Mouse (Mus musculus) intestine, embryonic 15.5 days (tissue): ENCODE data around the gene Smarcb1. TPM values are rescaled to one million over a fixed set of nuclear protein-coding genes. Genes with fewer than 3 reads are reported as not detected.

Experiments
- ATAC-seq: fragments of 200-750 bp; cut with Nextera tagmentation; 2 replicates; pipeline ENCODE4 v1.8.0; 2017; ENCODE audit warnings: moderate TSS enrichment, moderate library complexity
- H3K27ac ChIP-seq: fragments of 300-500 bp; sonication (generic); 2 replicates; pipeline ENCODE4 v1.5.1; 2015; ENCODE audit warnings: mild to moderate bottlenecking, inconsistent platforms
- H3K27me3 ChIP-seq: fragments of 300-500 bp; sonication (generic); replicated peaks from 2 replicates; pipeline ENCODE4 v1.6.1; 2015; ENCODE audit warnings: inconsistent platforms
- H3K36me3 ChIP-seq: fragments of 300-500 bp; sonication (generic); 2 replicates; pipeline ENCODE4 v1.6.1; 2015; ENCODE audit warnings: inconsistent platforms
- H3K4me1 ChIP-seq: fragments of 300-500 bp; sonication (generic); replicated peaks from 2 replicates; pipeline ENCODE4 v1.6.1; 2015; ENCODE audit warnings: inconsistent platforms
- H3K4me2 ChIP-seq: fragments of 300-500 bp; sonication (generic); replicated peaks from 2 replicates; pipeline ENCODE4 v1.6.1; 2015; ENCODE audit warnings: mild to moderate bottlenecking, inconsistent platforms
- H3K4me3 ChIP-seq: fragments of 300-500 bp; sonication (generic); replicated peaks from 2 replicates; pipeline ENCODE4 v1.5.1; 2015; ENCODE audit warnings: inconsistent platforms
- H3K9ac ChIP-seq: fragments of 300-500 bp; sonication (generic); 2 replicates; pipeline ENCODE4 v1.6.1; 2015; ENCODE audit warnings: inconsistent platforms
- H3K9me3 ChIP-seq: fragments of 300-500 bp; sonication (generic); 2 replicates; pipeline ENCODE4 v1.6.1; 2016; ENCODE audit warnings: inconsistent platforms
- WGBS: fragments of 180-500 bp; shearing (Covaris S2); methylation state at CpG from one replicate; pipeline ENCODE4 v1.1.7; 2015; 5-methylcytosine and 5-hydroxymethylcytosine counted together
- polyA plus RNA-seq: library from polyadenylated mRNA; unstranded; fragments of >200 nt; fragmentation: Nextera tagmentation; extraction: Ambion mirVana; gene quantifications from 2 replicates; pipeline ENCODE4 v1.2.1, GENCODE M21; 2015

Smarcb1 gene
- polyA plus RNA-seq, 1 experiment from 2014 or later = 171 TPM

GRCm38 (mm10) chr10:75859107-75859746 is 62.2 kb downstream of the Smarcb1 start:
- H3K4me1 ChIP-seq = peaks cover 17% of the 10 kb centered on the region
- H3K27me3 ChIP-seq = no peaks in the 10 kb centered on the region
- 2% methylated on average over 27 of the region's 27 CpGs for WGBS
- H3K4me2 ChIP-seq = peak overlapping the region; percentile 72
- ATAC-seq = peak; percentile 58
- peak overlapping the region; percentile 88 for H3K9ac ChIP-seq
- no peaks in the 10 kb centered on the region for H3K9me3 ChIP-seq
- H3K27ac ChIP-seq = peak overlapping the region; percentile 95; the same call in 1 of the 2 replicates
- H3K36me3 ChIP-seq = peaks cover 8% of the 10 kb centered on the region
- peak overlapping the region; percentile 87 for H3K4me3 ChIP-seq

DNA sequence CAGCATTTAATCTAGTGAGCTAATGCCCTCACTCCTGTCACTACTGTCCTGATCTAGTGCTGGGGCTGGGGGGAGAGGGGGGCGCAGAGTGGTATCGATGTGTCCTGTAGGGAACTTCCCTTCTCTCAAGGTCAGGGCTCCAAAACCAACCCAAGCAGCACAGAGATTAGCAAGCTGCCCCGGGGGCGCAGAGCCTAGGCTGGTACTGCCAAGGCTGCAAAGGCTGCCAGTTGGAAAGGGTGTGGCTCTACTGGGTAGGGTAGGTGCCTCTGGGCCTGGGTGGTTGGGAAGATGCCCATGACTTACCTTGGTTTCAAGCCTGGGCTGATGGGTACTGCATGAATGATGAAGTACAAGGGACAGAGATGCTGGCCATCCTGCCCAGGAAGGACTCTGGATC is 63.8 kb downstream of the Smarcb1 start:
- Histone ChIP-seq H3K27me3 (no peaks in the 10 kb centered on the region), H3K9ac (no peak overlapping the region), H3K27ac (no peak overlapping the region), H3K9me3 (no peaks in the 10 kb centered on the region), H3K36me3 (peaks cover 8% of the 10 kb centered on the region), H3K4me3 (no peak overlapping the region), H3K4me1 (peaks cover 17% of the 10 kb centered on the region), H3K4me2 (peak overlapping the region; percentile 3; the same call in 1 of the 2 replicates)
- WGBS = 85% methylated on average over 4 of the region's 4 CpGs
- no peak for ATAC-seq

DNA sequence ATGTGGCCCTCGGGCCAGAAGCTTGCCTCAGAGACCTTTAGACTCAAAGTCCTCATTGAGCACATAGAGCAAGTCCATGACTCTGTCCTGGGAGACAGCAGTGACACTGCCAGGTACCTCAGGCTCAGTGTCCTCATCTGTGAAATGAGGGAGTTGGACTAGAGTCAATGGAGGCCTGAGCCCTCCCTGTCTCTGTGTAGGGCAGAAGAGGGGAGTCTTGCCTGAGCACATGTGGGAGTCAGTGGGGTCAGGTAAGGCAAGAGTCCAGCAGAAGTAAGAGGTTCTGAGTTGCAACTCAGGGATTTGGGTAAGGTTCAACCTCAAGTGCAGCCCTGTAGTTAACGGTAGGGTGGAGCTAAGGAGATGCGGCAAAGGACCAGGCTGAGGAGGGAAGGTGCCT is 64.4 kb downstream of the Smarcb1 start:
- peaks cover 8% of the 10 kb centered on the region for H3K36me3 ChIP-seq
- H3K9me3 ChIP-seq = no peaks in the 10 kb centered on the region
- 83% methylated on average over 3 of the region's 3 CpGs for WGBS
- no peak overlapping the region for H3K4me2 ChIP-seq
- no peak overlapping the region for H3K27ac ChIP-seq
- H3K4me3 ChIP-seq = no peak overlapping the region
- no peak for ATAC-seq
- H3K9ac ChIP-seq = no peak overlapping the region
- peaks cover 24% of the 10 kb centered on the region for H3K4me1 ChIP-seq
- H3K27me3 ChIP-seq = no peaks in the 10 kb centered on the region

GRCm38 (mm10) chr10:75856155-75856907 is 65.1 kb downstream of the Smarcb1 start:
- no peak overlapping the region for H3K27ac ChIP-seq
- H3K9ac ChIP-seq = no peak overlapping the region
- no peak overlapping the region for H3K4me2 ChIP-seq
- peaks cover 30% of the 10 kb centered on the region for H3K4me1 ChIP-seq
- no peaks in the 10 kb centered on the region for H3K9me3 ChIP-seq
- H3K27me3 ChIP-seq = no peaks in the 10 kb centered on the region
- no peak for ATAC-seq
- 77% methylated on average over 11 of the region's 11 CpGs for WGBS
- H3K36me3 ChIP-seq = peaks cover 8% of the 10 kb centered on the region
- no peak overlapping the region for H3K4me3 ChIP-seq

- no peak overlapping the region for H3K4me3 ChIP-seq
- H3K9me3 ChIP-seq = no peaks in the 10 kb centered on the region
- peaks cover 8% of the 10 kb centered on the region for H3K36me3 ChIP-seq
- H3K4me1 ChIP-seq = peaks cover 31% of the 10 kb centered on the region
- H3K27me3 ChIP-seq = no peaks in the 10 kb centered on the region
- 91% methylated on average over 15 of the region's 15 CpGs for WGBS
- H3K9ac ChIP-seq = no peak overlapping the region
- H3K27ac ChIP-seq = no peak overlapping the region
- no peak overlapping the region for H3K4me2 ChIP-seq
- ATAC-seq = no peak
These were observed 65.9 kb downstream of the Smarcb1 start for GRCm38 (mm10) chr10:75855416-75855981.

- Histone ChIP-seq H3K9me3 (no peaks in the 10 kb centered on the region), H3K36me3 (peaks cover 8% of the 10 kb centered on the region), H3K27me3 (no peaks in the 10 kb centered on the region), H3K4me1 (peaks cover 31% of the 10 kb centered on the region), H3K27ac (no peak overlapping the region), H3K4me3 (no peak overlapping the region), H3K9ac (no peak overlapping the region), H3K4me2 (no peak overlapping the region)
- ATAC-seq = no peak
- 82% methylated on average over 6 of the region's 6 CpGs for WGBS
These were observed 66.6 kb downstream of the Smarcb1 start for GRCm38 (mm10) chr10:75854791-75855190.

DNA sequence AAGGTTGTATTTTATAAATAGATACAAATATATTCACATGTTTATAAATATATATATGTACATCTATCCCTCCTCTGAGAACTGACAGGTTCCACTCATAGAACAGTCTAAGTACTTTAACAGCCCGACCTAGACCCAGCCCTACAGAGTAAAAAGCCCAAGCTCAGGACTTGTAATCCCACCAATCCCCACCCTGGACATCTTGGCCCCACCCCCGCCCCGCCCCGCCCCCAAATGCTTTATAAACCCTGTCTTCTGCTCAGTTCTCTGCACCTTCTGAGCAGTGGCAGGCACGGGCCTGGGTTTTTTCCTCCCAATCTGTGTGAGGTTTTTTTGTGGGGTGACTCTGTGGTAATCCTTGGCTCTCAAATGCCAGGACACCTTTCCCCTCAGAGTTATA is 67.3 kb downstream of the Smarcb1 start:
- H3K4me3 ChIP-seq = no peak overlapping the region
- H3K9ac ChIP-seq = no peak overlapping the region
- no peaks in the 10 kb centered on the region for H3K27me3 ChIP-seq
- no peaks in the 10 kb centered on the region for H3K9me3 ChIP-seq
- H3K36me3 ChIP-seq = peaks cover 8% of the 10 kb centered on the region
- ATAC-seq = no peak
- H3K27ac ChIP-seq = no peak overlapping the region
- no peak overlapping the region for H3K4me2 ChIP-seq
- WGBS = 47% methylated on average over 5 of the region's 5 CpGs
- peaks cover 31% of the 10 kb centered on the region for H3K4me1 ChIP-seq

DNA sequence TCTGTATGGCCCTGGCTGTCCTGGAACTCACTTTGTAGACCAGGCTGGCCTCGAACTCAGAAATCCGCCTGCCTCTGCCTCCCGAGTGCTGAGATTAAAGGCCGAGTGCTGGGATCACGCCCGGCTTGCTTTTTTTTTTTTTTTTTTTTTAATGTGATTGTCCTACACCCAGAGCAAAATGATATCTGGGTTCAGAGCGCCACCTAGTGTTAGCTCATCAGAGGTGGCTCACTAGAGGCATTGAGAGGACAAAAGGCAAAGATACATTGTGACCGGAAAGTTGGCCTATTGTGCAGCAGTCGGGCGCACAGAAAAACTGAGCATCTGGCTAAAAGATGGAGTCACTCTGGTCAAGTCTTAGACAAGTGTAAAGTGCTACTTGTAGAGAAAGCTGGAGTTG is 68.0 kb downstream of the Smarcb1 start:
- WGBS = 28% methylated on average over 10 of the region's 10 CpGs
- Histone ChIP-seq H3K9ac (no peak overlapping the region), H3K4me3 (no peak overlapping the region), H3K36me3 (peaks cover 8% of the 10 kb centered on the region), H3K9me3 (no peaks in the 10 kb centered on the region), H3K27ac (no peak overlapping the region), H3K27me3 (no peaks in the 10 kb centered on the region), H3K4me1 (peaks cover 24% of the 10 kb centered on the region), H3K4me2 (no peak overlapping the region)
- peak; percentile 46; the same call in 1 of the 2 replicates for ATAC-seq

- no peak overlapping the region for H3K4me3 ChIP-seq
- H3K4me2 ChIP-seq = no peak overlapping the region
- WGBS = 72% methylated on average over 12 of the region's 12 CpGs
- H3K9me3 ChIP-seq = no peaks in the 10 kb centered on the region
- H3K4me1 ChIP-seq = peaks cover 18% of the 10 kb centered on the region
- H3K27ac ChIP-seq = peak overlapping the region; percentile 51
- no peaks in the 10 kb centered on the region for H3K27me3 ChIP-seq
- peak; percentile 84 for ATAC-seq
- H3K9ac ChIP-seq = no peak overlapping the region
- H3K36me3 ChIP-seq = peaks cover 5% of the 10 kb centered on the region; the same call in 1 of the 2 replicates
These were observed 68.8 kb downstream of the Smarcb1 start for GRCm38 (mm10) chr10:75852539-75853125.

DNA sequence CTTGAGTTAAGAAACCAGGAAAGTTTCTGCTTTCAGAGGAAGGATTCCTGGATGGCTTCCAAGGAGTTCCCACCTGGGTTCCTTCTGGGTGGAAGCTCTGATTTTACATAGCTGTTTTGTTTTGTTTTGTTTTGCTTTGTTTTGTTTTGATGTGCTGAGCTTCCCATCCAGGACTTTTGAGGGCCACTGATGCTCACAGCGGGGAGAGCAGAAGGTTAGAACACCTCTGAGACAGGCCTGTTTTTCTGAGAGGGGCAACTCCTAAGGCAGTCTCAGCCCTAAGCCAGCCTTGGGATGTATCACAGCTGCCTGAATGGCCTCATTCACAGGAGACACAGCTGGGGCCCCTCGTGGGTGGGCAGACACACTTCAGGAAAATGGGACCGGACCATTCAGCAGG is 69.7 kb downstream of the Smarcb1 start:
- Histone ChIP-seq H3K27ac (peak overlapping the region; percentile 51), H3K4me2 (no peak overlapping the region), H3K27me3 (no peaks in the 10 kb centered on the region), H3K9me3 (no peaks in the 10 kb centered on the region), H3K4me1 (peaks cover 18% of the 10 kb centered on the region), H3K4me3 (no peak overlapping the region), H3K9ac (no peak overlapping the region), H3K36me3 (0 out of 2 replicates have a peak, but pooled peaks cover 3% of the 10 kb centered on the region)
- ATAC-seq = no peak
- WGBS = 41% methylated on average over 3 of the region's 3 CpGs

GRCm38 (mm10) chr10:75851076-75851475 is 70.3 kb downstream of the Smarcb1 start:
- ATAC-seq = no peak
- peaks cover 18% of the 10 kb centered on the region for H3K4me1 ChIP-seq
- no peaks in the 10 kb centered on the region for H3K36me3 ChIP-seq
- no peak overlapping the region for H3K4me2 ChIP-seq
- H3K4me3 ChIP-seq = no peak overlapping the region
- H3K27ac ChIP-seq = no peak overlapping the region
- H3K9ac ChIP-seq = no peak overlapping the region
- H3K9me3 ChIP-seq = no peaks in the 10 kb centered on the region
- H3K27me3 ChIP-seq = no peaks in the 10 kb centered on the region
- 15% methylated on average over 6 of the region's 6 CpGs for WGBS

DNA sequence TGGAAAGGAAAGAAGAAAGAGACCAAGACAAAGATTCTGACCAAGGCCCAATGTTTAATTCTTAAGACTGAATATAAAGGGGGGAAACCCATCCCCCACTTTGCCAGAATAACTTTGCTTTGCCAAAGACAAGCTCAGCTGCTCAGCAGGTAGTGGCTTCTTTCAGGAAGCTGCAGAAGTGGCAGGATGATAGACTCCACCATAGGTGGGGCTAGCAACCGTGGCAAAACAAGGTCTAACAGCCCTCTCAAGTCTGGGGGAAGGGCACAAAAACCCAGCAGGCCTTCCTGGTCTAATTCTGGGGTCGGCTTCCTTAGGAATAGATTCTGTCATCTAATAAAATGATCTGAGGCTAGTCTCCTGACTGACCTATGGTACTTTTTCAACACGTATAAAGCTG is 73.0 kb downstream of the Smarcb1 start:
- H3K9me3 ChIP-seq = no peaks in the 10 kb centered on the region
- H3K4me3 ChIP-seq = no peak overlapping the region
- no peak overlapping the region for H3K9ac ChIP-seq
- peaks cover 18% of the 10 kb centered on the region for H3K4me1 ChIP-seq
- H3K27ac ChIP-seq = no peak overlapping the region
- no peaks in the 10 kb centered on the region for H3K27me3 ChIP-seq
- WGBS = 30% methylated on average over 3 of the region's 3 CpGs
- no peak overlapping the region for H3K4me2 ChIP-seq
- no peaks in the 10 kb centered on the region for H3K36me3 ChIP-seq
- no peak for ATAC-seq
